Mouse (Mus musculus) large intestine, adult 2 months (tissue): ENCODE measurements at regions not wholly inside any gene's neighbourhood (a gene's known extent, or its start where the extent isn't known, plus 50 kb on each side); places are given as distances from the start of the nearest gene placed in this dataset.

Experiments
- DNase-seq: peaks from one replicate; pipeline ENCODE4 v3.0.0-alpha.2; 2012; ENCODE audit warnings: low read depth, low spot score
- WGBS: fragments of 180-500 bp; shearing (Covaris S2); methylation state at CpG from one replicate; pipeline ENCODE4 v1.1.7; 2018; 5-methylcytosine and 5-hydroxymethylcytosine counted together

DNA sequence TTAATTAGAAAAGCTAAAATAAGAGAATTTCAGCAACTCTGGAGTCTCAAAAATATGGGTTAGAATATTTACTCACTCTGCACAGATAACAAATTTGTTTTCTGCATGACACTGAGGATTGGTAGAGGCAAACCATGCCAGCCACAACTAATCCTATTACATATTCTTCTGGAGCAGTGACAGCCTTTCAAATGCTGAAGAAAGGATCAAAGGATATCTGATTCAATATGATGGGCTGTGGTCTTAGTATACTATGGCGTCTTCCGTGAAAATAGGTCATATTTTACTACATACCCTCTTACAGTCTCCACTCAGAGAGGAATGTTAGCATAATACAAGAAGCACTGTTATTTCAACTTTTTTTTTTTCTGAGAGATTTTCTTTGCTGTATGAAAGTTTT lies 1375.1 kb upstream of the Zeb2 start:
- WGBS, result 89% methylated on average over 2 of the region's 2 CpGs
- DNase-seq, result no peak

DNA sequence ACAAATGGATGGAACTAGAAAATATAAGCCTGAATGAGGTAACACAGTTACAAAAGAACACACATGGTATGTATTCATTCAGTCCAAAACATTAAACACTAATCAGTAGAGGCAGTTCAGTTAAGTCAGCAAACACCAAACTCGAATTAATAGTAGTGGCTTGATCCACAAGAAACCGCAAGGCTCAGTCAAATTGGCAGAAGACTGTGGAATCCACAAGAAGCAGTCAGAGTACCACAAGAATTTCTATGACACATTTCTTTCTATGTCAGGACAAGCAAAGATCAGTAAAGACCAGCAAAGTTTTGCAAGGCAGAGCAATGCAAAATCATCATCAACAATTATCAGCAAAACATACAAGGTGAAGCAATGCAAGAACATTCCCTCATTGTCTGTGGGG lies 1373.9 kb upstream of the Zeb2 start:
- WGBS, result 88% methylated on average over 2 of the region's 2 CpGs
- no peak for DNase-seq

DNA sequence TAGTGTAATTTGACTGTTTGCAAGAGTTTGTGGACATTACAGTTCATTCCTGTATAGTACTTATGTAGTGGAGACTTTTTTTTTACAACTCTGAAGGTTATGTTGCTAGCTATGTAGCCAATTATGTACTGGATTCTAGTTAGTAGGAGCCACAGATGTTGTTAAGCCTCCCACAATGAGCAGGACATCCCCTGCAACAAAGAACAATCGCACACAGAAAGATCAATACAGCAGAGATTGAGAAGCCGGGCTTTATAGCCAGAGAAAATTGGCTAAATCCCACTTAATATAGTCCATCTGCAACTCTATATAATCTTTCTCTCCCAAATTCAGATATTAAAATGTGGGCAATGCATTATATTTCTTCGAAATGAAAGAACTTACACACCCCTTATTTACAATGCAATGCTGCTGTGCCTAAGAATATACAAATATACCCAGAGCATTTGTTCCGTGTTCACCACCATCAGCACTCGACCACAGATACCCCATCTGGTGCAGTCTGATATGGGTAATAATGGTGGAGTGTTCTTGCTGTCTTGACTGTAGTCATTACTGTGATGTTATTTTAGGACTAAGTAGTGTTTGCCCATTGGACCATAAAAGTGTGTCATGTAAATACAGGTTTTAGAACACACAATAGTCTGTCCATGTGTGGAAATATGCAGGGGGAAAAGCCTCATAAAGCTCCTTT lies 1351.9 kb upstream of the Zeb2 start:
- DNase-seq, result no peak
- WGBS, result 62% methylated on average over 5 of the region's 5 CpGs

DNA sequence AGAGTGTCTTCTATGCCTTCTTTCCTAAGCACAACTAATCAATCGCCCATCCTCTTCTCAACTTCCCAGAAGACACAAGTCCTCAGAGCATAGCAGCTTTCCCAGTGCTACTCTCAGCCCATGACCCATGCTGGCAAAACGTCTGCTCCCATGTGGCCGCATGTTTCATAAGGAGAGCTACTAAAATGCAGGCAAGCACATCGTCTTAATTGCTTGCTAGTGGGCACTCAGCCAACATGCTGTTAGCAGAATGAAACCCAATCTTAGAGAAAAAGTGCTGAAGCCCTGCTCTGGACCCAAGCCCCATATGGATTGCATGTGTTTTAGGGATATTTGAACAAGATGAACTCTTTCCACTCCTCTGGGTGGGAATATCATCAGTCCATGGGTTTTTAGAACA lies 1348.2 kb upstream of the Zeb2 start:
- 31% methylated on average over 4 of the region's 4 CpGs for WGBS
- no peak for DNase-seq

DNA sequence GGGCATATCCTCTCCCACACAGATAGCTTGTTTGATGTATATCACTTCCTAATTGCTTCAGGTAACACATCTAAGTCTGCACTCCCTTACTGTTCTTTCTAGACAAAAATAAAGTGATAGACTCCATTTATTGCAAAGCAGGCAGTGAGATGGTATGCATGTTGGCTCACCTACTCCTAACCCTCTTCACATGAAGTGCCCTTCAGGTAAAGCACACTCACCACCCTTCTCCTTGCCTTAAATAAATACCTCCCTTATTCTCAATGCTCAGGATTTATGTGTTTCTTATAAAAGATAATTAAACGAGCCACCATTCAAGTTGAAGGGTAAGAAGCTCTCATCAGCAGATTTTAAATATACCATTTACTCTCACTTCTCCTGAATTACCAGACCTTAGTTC lies 1347.7 kb upstream of the Zeb2 start:
- 49% methylated on average over 1 of the region's 1 CpGs for WGBS
- no peak for DNase-seq

DNA sequence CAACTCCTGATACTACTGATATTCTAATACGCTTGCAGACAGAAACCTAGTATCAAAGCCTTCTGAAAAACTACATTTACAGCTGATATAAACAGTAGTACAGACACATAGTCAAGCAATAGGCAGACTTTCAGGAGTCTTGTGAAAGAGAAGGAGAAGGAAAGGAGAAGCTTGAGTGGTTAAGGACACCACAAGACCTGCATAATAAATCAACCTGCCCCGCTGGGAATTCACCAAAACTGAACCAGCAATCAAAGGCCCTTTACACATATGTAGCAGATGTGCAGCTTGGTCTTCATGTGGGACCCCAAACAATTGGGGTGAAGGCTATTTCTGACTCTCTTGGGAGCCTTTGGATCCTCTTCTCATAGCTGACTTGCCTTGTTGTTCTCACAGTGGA lies 1345.5 kb upstream of the Zeb2 start:
- DNase-seq, result no peak
- WGBS, result 83% methylated on average over 2 of the region's 2 CpGs

DNA sequence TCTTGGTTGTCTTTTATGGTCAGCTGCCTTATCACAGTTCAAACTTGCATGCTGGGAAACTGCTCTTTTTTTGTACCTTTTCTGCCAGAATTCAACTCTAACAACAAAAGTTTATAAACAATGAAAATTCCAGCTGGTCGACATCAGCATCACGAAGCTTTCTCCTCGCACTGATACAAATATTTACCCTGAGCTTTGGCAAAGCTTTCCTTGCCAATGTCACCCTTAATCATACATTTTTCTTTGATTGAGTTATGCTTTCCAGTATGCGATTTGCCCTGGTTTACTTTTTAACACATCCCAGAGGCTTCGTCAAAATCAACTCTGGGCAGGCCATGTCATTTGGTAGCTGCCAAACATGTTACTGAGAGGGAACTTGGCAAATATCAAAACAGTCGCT lies 1333.5 kb upstream of the Zeb2 start:
- 33% methylated on average over 6 of the region's 6 CpGs for WGBS
- DNase-seq, result no peak

DNA sequence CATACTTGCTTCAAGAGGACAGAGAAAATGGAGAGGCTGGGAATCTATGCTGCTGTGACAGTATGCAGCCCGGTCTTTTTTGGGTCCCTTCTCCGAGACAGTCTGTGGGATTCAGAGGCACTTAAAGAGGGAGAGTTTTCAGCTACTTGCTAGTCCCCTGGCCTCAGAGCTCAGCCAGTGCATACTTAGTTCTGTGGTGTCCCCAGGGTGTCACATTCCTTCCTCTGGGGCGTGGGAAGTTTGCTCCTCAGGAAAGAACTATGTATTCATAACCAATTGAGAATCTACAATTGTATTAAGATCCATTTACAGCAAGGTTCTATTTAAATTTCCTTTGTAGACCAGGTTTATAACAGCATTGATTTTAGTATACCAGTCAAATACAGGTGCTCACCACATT lies 1328.1 kb upstream of the Zeb2 start:
- no peak for DNase-seq
- WGBS, result 73% methylated on average over 3 of the region's 3 CpGs

DNA sequence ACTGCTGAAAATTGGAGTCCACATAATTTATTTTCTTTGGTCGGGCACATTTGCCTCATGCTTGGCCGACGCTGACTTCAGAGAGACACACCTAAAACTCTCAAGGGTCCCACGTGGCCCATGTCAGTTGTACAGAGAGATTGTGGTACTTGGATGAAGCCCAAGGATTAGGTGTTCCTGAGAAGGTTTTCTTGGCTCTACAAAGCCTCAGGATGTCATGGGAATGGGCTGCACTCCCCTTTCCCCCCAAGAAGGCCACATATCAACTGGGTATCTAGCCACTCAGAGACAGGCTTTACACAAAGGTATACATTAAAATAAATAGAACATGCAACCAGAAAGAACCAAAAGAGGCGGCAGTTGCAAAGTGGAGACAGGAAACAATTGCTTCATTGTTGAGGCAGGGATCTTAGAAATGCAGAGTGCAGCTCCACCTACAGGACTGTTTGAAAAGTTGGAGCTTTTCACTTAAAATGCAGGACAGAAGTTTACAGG lies 1326.5 kb upstream of the Zeb2 start:
- WGBS, result 3% methylated on average over 5 of the region's 5 CpGs
- DNase-seq, result peak; percentile 46

DNA sequence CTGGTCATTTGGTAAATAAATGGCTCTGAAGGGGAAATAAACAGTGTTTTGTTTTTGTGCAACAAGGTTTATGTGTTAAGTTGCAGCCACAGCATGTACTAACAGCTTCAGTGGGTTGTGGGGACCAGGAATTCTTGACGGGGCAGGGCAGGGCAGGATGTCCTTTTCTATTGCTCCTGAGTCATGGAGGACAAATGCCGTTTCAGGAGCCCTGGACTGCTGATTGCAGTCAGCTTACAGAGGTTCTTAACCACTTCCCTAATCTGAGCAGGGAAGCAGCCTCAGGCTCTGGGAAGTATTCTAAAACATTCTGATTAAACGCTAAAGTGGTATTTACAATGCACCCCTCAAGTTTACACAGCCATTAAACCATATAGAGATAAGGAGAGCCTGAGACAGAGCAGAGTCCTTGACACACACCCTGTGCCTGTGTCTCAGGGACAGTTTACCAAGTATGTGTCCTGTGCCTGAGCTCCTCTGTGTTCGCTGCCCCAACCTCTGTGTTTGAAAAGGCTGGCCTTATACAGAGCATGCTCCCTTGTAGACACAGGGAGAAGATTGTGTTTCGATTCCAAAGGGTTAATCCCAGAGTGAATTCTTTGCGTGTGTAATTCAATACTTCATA lies 1326.0 kb upstream of the Zeb2 start:
- WGBS, result 7% methylated on average over 6 of the region's 6 CpGs
- peak; percentile 50 for DNase-seq

DNA sequence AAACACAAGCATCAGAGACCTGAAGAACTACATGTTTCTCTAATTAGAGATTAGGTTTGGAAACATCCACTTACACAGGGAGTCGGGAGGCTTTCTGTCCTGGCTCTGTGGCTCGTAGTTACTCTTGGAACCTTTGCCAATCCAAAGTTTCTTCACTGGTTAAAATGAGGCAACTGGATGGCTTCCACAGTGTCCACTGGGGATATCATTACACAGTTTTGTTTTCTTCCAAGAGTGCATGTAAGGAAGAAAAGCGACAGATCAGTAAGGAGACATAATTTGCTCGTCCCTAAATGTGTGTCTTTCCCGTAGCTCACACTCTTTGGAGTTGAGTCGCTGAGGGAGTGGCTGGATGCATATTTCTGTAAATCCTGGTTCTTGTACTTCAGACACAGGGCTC lies 1325.4 kb upstream of the Zeb2 start:
- peak; percentile 14 for DNase-seq
- WGBS, result 14% methylated on average over 6 of the region's 6 CpGs

DNA sequence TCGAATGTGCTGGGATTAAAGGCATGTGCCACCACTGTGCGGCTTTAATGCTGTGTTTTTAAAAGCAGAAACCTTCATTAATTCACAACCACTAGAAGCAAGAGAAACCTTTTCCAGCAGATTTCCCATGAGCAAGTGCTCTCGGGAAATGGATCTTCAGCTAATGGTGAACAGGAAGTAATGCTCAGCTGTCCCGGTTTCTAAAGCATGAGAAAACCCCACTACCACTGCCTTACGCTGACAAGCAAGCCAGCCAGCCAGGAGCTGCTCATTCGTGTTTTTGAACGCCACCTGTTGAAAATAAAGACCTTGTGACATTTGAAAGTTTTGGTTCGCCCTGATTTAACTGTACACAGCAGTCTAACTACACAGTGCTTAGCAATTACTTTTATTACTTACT lies 1324.7 kb upstream of the Zeb2 start:
- WGBS, result 40% methylated on average over 8 of the region's 8 CpGs
- DNase-seq, result peak; percentile 25

DNA sequence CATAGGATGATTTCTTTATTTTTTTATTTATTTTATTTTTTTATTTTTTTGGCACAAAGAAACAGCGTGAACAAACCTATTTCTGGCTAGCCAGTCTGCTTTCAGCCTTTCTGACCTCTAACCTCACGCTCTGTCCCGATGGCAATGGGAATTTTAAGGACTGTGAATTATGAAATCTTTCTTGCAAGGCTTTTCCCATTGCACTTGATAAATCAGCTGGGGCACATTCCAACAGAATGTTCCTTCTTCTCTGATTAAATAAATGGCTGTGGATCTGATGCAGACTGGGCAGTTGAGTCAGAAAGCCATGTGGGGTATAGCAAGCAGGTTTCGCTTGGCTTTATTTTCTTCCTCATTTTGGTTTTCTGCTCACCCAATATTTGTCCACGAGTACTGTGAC lies 1324.2 kb upstream of the Zeb2 start:
- no peak for DNase-seq

DNA sequence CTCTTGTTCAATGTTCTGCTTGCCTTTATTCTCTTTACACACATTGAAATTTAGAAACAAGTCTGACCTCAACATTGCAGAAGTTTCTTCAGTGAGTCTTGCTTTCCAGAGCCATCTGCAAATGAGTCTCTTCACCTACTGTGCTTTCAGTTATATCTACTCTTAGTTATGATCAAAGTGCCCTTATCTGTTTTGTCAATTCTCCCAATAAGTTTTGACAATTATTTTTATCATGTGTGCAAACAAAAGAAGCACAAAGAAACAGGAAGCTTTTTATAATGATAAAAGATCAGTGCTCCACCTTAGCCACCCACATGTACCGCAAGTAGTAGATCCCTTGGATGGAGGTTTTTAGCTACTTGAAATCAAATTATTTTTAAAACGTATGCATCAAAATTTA lies 1322.8 kb upstream of the Zeb2 start:
- no peak for DNase-seq
- WGBS, result 89% methylated on average over 2 of the region's 2 CpGs

More for the DNA sequence above, 1324.2 kb upstream of the Zeb2 start:
- WGBS, result 88% methylated on average over 5 of the region's 5 CpGs

DNA sequence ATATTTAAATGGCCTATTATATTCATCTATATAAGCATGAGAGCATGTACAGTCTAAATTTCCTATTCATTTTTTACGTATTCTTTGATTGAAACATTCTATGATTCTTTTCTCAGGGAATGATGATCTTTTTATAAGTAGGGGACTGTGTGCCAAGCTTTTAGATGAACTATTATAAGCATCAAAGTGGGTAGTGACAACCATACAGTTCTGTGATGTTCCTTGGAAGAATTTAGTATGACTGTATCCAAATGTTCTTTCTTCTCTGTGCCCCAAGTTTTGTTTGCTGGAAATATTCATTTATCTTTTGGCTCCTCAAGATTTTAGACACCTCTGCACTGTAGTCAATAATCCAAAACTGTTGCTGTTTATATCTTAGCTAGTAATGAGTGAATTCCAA lies 1301.1 kb upstream of the Zeb2 start:
- WGBS, result 91% methylated on average over 1 of the region's 1 CpGs
- no peak for DNase-seq

DNA sequence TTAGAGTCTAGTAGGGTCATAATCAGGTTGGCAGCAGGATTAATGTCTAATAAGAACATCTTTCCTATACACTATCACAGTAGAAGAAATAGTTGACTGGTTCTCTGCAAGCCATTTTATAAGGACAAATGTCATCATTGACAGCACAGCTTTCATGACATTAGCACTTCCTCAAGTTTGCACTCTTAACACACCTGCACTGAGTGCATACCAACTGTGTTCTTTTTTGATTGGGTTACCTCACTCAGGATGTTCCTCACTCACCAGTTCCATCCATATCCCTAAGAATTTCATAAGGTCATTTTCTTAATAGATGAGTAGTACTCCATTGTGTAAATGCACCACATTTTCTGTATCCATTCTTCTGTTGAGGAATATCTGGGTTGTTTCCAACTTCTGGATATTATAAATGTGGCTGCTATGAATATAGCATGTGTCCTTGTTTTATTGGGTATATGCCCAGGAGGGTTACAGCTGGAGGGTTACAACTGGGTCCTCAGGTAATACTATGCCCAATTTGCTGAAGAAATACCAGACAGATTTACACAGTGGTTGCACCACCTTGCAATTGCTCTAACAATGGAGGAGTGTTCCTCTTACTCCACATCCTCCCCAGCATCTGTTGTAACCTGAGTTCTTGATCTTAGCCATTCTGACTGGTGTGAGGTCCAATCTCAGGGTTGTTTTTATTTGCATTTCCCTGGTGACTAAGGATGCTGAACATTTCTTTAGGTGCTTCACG lies 1285.3 kb upstream of the Zeb2 start:
- no peak for DNase-seq
- WGBS, result 92% methylated on average over 1 of the region's 1 CpGs

DNA sequence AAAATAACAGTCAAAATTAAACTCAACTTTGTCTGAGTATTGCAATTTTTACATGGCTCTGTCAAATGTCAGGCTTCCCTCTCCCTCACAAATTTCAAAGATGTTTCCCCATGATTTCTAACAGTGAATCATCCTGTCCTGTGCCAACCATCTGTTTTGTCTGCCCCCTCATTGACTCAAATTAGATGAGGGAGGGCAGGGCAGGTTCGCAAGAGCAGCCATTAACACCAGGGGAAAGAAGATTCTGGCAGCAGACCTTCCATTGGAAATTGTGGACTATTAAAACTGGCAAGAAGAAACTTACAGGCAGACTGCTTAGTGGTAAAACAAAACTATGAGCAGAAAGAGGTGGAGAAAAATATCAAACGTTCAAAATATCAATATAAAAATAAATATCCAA lies 1277.0 kb upstream of the Zeb2 start:
- WGBS, result 69% methylated on average over 2 of the region's 2 CpGs
- no peak for DNase-seq

DNA sequence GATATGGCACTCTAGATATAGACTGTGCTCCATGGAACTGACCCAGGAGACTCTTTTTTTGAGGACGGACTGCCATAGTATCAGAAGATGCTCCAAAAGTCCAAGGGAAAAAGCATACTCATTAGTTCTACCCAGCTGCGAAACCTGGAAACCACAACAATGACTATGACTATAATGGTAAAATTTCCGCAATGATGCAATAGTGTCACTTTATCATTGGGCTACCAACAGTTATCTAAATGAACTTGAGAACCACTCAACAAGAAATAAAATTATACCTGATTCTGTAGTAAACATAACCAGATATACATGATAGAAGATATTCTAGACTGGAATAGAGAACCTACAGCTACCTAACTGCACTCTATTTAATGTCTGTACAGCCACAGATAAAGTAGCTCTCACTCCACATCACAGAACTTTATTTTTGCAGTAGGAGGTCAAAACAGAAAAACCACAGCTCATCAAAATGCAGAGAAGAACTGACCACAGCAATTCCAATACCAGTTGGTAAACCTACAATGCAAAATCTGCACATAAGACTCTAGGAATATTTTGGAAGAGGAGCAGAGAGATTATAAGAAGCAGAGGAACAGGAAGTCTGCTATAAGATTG lies 1255.8 kb upstream of the Zeb2 start:
- 94% methylated on average over 3 of the region's 3 CpGs for WGBS
- DNase-seq, result no peak

DNA sequence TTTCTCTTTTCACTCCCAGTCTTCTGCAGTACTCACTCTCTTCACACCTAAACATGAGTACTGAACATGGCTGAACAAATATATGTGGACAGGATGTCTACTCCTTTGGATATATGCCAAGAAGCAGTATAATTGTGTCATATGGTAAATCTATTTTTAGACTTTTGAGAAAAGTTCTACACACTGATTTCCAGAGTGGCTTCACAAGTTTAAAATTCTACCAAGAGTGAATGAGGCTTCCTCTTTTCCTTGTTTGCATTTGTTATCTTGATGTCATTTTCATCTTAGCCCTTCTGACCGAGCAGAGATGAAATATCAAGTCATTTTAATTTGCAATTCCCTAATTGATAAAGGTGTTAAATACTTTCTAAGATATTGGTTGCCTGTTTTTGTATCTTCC lies 1254.6 kb upstream of the Zeb2 start:
- 26% methylated on average over 1 of the region's 1 CpGs for WGBS
- no peak for DNase-seq

DNA sequence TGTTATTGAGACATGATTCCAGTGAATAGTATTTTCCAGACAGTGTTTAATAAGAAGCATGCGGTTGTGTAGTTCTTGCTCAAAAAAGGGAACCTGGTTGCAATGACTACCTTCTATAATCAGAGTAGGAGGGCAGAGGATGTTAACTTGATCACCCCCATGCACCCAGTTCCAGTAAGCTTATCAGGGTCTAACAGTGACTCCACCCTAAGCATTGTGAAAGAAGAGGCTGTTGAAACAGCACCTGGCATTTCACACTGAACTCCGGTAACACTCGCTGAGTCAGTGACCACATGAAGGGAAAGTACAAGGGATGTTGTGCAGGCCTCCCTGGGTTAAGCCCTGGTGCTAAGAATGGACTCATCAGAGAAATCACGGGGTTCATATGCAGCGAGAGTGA lies 1253.8 kb upstream of the Zeb2 start:
- DNase-seq, result no peak
- WGBS, result 49% methylated on average over 5 of the region's 5 CpGs

DNA sequence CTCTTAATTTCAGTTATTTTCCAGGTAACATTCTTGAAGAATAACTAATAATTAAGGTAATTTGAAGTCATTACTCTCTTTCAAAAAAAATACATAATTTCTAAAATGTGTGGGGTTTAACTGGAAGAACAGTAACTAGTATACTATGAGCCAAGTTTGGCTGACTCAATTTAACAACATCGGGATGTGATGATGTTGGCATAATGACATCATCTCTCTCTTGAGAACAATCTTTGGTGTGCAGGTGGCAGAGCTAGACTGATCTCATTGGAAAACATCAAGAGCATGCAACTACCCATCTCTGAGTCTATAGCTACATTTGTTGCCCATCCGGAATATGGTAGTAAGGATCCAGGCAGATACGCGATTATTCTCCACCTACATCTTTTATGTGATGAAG lies 1251.7 kb upstream of the Zeb2 start:
- no peak for DNase-seq
- WGBS, result 95% methylated on average over 4 of the region's 4 CpGs
